Mouse (Mus musculus) small intestine, adult 2 months (tissue): ENCODE data around the gene Slco4c1. TPM values are rescaled to one million over a fixed set of nuclear protein-coding genes. Genes with fewer than 3 reads are reported as not detected.

Source experiments
- H3K27ac ChIP-seq: fragments of 200-500 bp; 2 replicates; pipeline ENCODE4 v1.5.1; 2012; ENCODE audit warnings: low read depth, low read length, control low read depth, inconsistent platforms; ENCODE audit not compliant: insufficient read depth
- H3K27me3 ChIP-seq: fragments of 200-500 bp; 2 replicates; pipeline ENCODE4 v1.6.1; 2012; ENCODE audit warnings: mild to moderate bottlenecking, moderate library complexity, low read length, inconsistent platforms; ENCODE audit not compliant: control insufficient read depth, insufficient read depth
- H3K36me3 ChIP-seq: fragments of 200-500 bp; 2 replicates; pipeline ENCODE4 v1.6.1; 2012; ENCODE audit warnings: mild to moderate bottlenecking, low read length, control low read depth, inconsistent platforms; ENCODE audit not compliant: control insufficient read depth, insufficient read depth
- H3K4me1 ChIP-seq: fragments of 200-500 bp; 2 replicates; pipeline ENCODE4 v1.6.1; 2012; ENCODE audit warnings: low read length, inconsistent platforms, mixed read lengths; ENCODE audit not compliant: control insufficient read depth, insufficient read depth, insufficient read length
- H3K4me3 ChIP-seq: fragments of 200-500 bp; 2 replicates; pipeline ENCODE4 v1.5.1; 2012; ENCODE audit warnings: low read depth, mild to moderate bottlenecking, control low read depth, inconsistent platforms, low read length, moderate library complexity
- CTCF ChIP-seq: fragments of 200-500 bp; IDR thresholded peaks from 2 replicates; pipeline ENCODE4 v1.5.1; 2012; ENCODE audit warnings: low read depth, mild to moderate bottlenecking, control low read depth, inconsistent platforms, low read length, moderate library complexity, mixed read lengths; ENCODE audit not compliant: insufficient replicate concordance, insufficient read length; ENCODE audit errors: extremely low read depth
- POLR2A ChIP-seq: fragments of 200-500 bp; IDR thresholded peaks from 2 replicates; pipeline ENCODE4 v1.6.1; 2012; ENCODE audit warnings: low read depth, mild to moderate bottlenecking, control low read depth, inconsistent platforms, low read length, moderate library complexity
- WGBS: fragments of 180-500 bp; shearing (Covaris S2); methylation state at CpG from one replicate; pipeline ENCODE4 v1.1.7; 2018; 5-methylcytosine and 5-hydroxymethylcytosine counted together
- polyA plus RNA-seq: library from polyadenylated mRNA; depleted of rRNA; stranded (reverse); fragments of >200 nt; gene quantifications from 2 replicates; pipeline ENCODE4 v1.2.3, GENCODE M21; 2012

Slco4c1 gene
- polyA plus RNA-seq, 1 experiment, result 0.06 TPM

GRCm38 (mm10) chr1:96868722-96869121 is 3.2 kb downstream of the Slco4c1 start:
- Histone ChIP-seq H3K4me1 (peaks cover 8% of the 10 kb centered on the region), H3K36me3 (no peaks in the 10 kb centered on the region), H3K27ac (no peak overlapping the region), H3K4me3 (no peak overlapping the region), H3K27me3 (0 out of 2 replicates have a peak, but pooled peaks cover 2% of the 10 kb centered on the region)
- TF ChIP-seq CTCF, result no peak
- TF ChIP-seq POLR2A, result no peak
- WGBS, result 79% methylated on average over 1 of the region's 1 CpGs

DNA sequence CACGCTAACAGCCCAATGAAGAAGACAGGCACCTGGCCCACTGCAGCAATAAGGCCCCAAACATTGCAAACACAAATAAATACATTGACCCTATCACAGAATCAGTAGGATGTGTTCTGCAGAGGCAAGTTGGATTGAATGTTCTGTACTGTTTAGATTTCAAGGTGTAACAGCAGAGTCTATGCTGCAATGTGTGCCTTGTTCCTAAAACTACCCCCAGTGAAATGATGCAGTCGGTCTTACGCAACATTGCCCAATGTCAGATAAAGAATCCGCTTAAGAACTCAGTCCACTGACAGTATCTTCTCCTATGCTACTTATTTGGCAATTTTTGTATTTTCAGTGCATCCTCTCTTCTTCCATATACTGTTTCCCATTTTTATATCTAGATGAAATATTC is 6.0 kb downstream of the Slco4c1 start:
- WGBS, result 80% methylated on average over 4 of the region's 4 CpGs
- H3K27me3 ChIP-seq, result 0 out of 2 replicates have a peak, but pooled peaks cover 2% of the 10 kb centered on the region
- no peak overlapping the region for H3K4me3 ChIP-seq
- no peak overlapping the region for H3K27ac ChIP-seq
- TF ChIP-seq POLR2A, result no peak
- H3K4me1 ChIP-seq, result no peaks in the 10 kb centered on the region
- no peaks in the 10 kb centered on the region for H3K36me3 ChIP-seq

DNA sequence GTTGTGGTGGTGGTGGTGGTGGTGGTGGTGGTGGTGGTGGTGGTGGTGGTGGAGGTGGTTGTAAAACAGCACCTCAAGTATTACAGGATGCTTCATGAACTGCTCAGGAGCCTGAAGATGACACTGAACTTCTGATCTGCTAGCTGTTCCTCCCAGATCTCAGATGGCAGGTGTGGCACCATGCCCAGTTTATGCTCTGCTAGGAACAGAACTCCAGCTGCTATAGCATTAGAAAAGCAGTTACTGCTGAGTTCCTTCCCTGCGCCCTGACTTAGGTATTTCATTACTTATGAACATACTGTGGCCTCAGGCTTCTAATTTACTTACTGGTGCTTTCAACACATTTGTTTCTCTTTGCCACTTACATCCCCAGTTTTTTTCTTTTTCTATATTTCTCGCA is 7.9 kb downstream of the Slco4c1 start:
- no peak for TF ChIP-seq CTCF
- TF ChIP-seq POLR2A, result no peak
- Histone ChIP-seq H3K27me3 (no peaks in the 10 kb centered on the region), H3K36me3 (no peaks in the 10 kb centered on the region), H3K4me1 (no peaks in the 10 kb centered on the region), H3K27ac (no peak overlapping the region), H3K4me3 (no peak overlapping the region)
- WGBS, result 78% methylated on average over 2 of the region's 2 CpGs

DNA sequence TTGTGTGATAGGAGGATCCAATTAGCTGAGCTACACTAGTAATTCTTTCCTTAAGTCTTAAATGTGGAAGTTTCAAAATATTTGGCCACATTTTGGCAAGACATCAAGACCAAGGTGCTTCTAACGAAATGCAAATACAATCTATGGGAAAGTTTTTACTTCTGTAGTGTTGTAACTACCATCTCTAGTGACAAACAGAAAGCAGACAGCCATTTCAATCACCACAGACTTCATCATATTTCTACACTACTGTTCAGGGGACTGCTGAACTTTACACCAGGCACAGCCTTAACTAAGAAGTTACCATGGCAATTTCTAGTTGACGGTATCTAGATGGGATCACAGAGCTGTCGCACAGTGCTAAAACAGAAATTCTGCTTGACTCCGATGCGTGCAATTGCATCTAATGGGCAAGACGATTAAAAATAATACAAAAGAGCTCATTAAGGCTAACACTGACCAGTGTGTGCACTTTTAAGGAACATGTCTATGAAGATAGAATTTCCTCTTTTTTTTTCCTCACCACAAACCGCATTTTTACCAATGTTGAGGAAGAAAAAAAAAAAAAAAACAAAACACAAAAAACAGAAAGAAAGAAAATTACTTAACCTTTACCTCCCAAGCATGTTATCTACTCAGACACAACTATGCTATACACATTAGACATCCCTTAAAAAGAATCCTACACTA is 11.8 kb downstream of the Slco4c1 start:
- no peak overlapping the region for H3K27ac ChIP-seq
- no peak overlapping the region for H3K4me3 ChIP-seq
- H3K4me1 ChIP-seq, result no peaks in the 10 kb centered on the region
- H3K27me3 ChIP-seq, result no peaks in the 10 kb centered on the region
- no peaks in the 10 kb centered on the region for H3K36me3 ChIP-seq
- TF ChIP-seq POLR2A (no peak), CTCF (no peak)
- WGBS, result 85% methylated on average over 7 of the region's 7 CpGs

GRCm38 (mm10) chr1:96853541-96853940 is 18.4 kb downstream of the Slco4c1 start:
- TF ChIP-seq CTCF (no peak), POLR2A (no peak)
- H3K36me3 ChIP-seq, result no peaks in the 10 kb centered on the region
- H3K4me3 ChIP-seq, result no peak overlapping the region
- no peaks in the 10 kb centered on the region for H3K27me3 ChIP-seq
- WGBS, result 81% methylated on average over 4 of the region's 4 CpGs
- H3K4me1 ChIP-seq, result no peaks in the 10 kb centered on the region
- no peak overlapping the region for H3K27ac ChIP-seq

DNA sequence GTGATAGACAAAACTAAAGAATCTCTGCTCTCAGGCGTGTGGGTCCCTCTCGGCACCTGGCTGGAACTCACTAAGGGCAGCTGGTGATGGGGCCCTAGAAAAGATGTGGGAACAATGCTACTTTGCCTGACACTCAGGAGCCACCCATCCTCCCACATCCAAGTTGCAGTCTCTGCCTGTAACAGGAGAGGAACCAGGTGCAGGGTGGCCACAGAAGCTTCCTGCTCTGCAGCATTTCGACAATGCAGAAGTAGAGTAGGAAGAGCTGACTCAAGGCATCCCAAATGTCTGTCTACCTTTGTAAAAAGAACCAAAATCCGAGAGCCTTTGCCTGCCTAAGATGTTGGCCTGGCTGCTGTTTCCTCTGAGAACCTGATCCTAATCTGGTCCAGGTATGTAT is 22.9 kb downstream of the Slco4c1 start:
- Histone ChIP-seq H3K27ac (no peak overlapping the region), H3K27me3 (no peaks in the 10 kb centered on the region), H3K4me1 (no peaks in the 10 kb centered on the region), H3K4me3 (no peak overlapping the region), H3K36me3 (no peaks in the 10 kb centered on the region)
- 55% methylated on average over 4 of the region's 4 CpGs for WGBS
- TF ChIP-seq CTCF (no peak), POLR2A (no peak)

- no peaks in the 10 kb centered on the region for H3K4me1 ChIP-seq
- no peaks in the 10 kb centered on the region for H3K36me3 ChIP-seq
- H3K27me3 ChIP-seq, result no peaks in the 10 kb centered on the region
- no peak overlapping the region for H3K4me3 ChIP-seq
- TF ChIP-seq CTCF (no peak), POLR2A (no peak)
- 16% methylated on average over 2 of the region's 2 CpGs for WGBS
- no peak overlapping the region for H3K27ac ChIP-seq
Measured at GRCm38 (mm10) chr1:96848606-96849005, 23.4 kb downstream of the Slco4c1 start.
